Mouse (Mus musculus) common myeloid progenitor, adult 5-6 weeks (primary cell): Measurements from ENCODE around the gene Serpina1b. TPM values are rescaled to one million over a fixed set of nuclear protein-coding genes. Genes with fewer than 3 reads are reported as not detected.
"Not testable (repeated sequence)": the region's sequence is repeated elsewhere in the genome, so short reads cannot be mapped to it uniquely, and the experiment has no call there.

ENCODE experiments used
- ATAC-seq: replicated peaks from 2 replicates; pipeline ENCODE4 v1.8.0; 2016; ENCODE audit warnings: low read depth, mild to moderate bottlenecking, moderate TSS enrichment, inconsistent platforms; ENCODE audit not compliant: poor library complexity, severe bottlenecking
- total RNA-seq: library from RNA; stranded (forward); fragments of 200-1000, 187-1606 nt; gene quantifications from 2 replicates; pipeline ENCODE4 v1.2.3, GENCODE M21; 2017

Gene Serpina1b
- not detected in 2 replicates for total RNA-seq

- not testable (repeated sequence) for ATAC-seq
Observed at GRCm38 (mm10) chr12:103830273-103830672, at the start of gene Serpina1b. TSS of gene Serpina1b (minus strand) at chr12:103830373.

DNA sequence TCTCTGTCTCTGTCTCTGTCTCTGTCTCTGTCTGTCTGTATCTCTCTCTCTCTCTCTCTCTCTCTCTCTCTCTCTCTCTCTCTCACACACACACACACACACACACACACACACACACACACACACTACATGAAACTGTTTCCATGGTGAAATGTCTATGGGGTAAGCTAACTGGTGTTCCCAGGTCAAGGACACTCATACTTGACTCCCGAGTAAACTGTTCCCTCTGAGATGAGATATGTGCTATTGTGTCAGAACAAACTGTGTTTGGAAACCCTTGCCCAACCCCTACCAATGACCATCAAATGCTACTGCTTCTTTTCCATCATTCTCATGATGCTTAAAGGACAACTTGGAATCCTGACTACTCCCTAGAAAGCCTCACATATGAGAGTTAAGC is 36.7 kb upstream of the Serpina1b start:
- ATAC-seq: not testable (repeated sequence)

DNA sequence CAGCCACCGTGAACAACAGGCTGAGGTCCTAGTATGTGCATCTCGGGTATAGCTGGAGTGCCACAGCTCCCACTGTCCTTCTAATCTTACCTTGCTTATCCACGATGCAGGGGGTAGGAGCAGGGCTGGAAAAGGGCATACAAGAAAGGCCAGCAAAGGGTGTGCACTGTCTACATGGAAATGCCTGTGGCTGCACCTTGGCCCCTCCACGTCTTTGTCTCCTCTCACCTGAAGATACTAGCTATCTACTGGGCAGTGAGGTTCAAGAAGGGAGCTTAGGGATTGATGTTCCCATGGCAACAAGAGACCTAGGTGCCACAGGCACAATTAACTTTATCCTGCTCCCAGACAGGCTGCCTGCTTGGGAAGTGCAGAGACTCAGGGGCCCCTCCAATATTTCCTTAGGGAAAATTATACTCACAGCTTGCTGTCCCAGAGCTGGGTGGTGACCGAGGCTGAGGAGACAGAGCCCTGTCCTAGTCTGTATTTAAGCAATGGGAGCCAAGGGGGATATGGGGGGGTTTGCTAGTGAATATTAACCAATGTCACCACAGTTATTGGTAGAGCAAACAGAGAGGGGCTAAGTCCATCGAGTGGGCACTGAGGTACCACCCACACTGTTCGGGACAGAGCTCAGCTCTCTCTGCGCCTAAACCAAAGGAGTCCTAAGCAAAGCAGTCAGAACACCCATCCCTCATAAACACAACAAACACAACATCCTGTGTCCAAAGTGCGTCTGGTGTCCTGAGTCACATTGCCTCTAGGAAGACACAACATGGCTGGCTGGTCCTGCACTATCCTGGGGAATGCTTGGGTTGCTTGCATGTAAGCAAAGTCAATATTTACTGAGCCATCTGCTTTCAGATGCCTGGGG is 33.2 kb upstream of the Serpina1b start, which contains the start of gene Serpina1a:
Gene Serpina1a, minus strand, starts transcription at position 462 of the 874 bp plus-strand sequence.
- ATAC-seq: not testable (repeated sequence)

- no peak for ATAC-seq
Observed at GRCm38 (mm10) chr12:103860976-103861375, 30.8 kb upstream of the Serpina1b start.

GRCm38 (mm10) chr12:103860571-103860970 is 30.4 kb upstream of the Serpina1b start:
- ATAC-seq: not testable (repeated sequence)

DNA sequence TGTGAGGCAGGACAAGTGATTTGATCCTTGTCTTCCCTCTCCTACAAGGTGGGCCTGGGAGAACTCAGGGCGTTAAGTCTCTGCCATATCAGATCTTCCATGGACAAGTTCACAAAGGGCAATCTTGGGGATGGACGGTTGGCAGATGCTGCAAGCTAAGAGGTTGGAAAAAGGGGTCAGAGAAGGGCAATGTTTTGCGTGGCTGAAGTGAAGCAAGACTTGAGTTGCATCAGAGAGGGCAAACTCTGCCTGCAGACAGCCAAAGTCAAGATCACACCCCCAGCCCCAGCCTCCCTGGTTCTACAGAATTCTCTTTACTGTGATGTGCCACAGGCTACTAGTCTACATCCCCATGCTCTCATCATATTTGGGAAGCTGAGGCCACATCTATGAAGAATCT is 29.4 kb upstream of the Serpina1b start:
- not testable (repeated sequence) for ATAC-seq

DNA sequence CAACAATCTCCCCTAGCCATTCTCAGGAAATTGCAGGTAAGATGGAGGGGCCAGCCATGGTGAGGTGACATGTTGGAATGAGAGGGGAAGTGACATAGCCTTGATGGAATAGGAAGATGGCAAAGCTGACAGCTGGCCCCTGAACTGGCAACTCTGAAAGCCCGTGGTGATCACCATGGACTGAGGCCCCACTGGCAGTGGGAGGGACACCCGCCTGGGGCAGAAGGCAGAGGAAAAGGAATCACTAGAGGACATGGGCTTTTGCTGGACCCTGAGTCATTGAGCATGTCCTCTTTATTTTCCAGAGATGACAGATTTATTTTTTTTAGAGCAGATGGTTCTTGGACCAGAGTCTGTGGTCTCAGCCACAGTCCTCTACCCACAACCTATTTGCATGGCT is 22.9 kb upstream of the Serpina1b start:
- ATAC-seq: not testable (repeated sequence)

GRCm38 (mm10) chr12:103827661-103828372 is 2.4 kb downstream of the Serpina1b start:
- not testable (repeated sequence) for ATAC-seq

DNA sequence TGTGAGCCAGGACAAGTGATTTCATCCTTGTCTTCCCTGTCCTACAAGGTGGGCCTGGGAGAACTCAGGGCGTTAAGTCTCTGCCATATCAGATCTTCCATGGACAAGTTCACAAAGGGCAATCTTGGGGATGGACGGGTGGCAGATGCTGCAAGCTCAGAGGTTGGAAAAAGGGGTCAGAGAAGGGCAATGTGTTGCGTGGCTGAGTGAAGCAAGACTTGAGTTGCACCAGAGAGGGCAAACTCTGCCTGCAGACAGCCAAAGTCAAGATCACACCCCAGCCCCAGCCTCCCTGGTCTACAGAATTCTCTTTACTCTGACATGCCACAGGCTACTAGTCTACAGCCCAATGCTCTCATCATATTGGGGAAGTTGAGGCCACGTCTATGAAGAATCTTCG is 6.3 kb downstream of the Serpina1b start:
- ATAC-seq: not testable (repeated sequence)

DNA sequence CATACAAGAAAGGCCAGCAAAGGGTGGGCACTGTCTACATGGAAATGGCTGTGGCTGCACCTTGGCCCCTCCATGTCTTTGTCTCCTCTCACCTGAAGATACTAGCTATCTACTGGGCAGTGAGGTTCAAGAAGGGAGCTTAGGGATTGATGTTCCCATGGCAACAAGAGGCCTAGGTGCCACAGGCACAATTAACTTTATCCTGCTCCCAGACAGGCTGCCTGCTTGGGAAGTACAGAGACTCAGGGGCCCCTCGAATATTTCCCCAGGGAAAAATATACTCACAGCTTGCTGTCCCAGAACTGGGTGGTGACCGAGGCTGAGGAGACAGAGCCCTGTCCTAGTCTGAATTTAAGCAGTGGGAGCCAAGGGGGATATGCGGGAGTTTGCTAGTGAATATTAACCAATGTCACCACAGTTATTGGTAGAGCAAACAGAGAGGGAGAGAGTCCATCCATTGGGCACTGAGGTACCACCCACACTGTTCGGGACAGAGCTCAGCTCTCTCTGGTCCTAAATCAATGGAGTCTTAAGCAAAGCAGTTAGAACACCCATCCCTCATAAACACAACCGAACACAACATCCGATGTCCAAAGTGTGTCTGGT is 56.8 kb downstream of the Serpina1b start, which contains the start of gene Serpina1d:
Gene Serpina1d, minus strand, starts transcription at position 347 of the 606 bp plus-strand sequence.
- not testable (repeated sequence) for ATAC-seq

- ATAC-seq: not testable (repeated sequence)
Observed at GRCm38 (mm10) chr12:103770597-103770996, 59.6 kb downstream of the Serpina1b start.

- ATAC-seq: not testable (repeated sequence)
Observed at GRCm38 (mm10) chr12:103763083-103763482, 67.1 kb downstream of the Serpina1b start.

GRCm38 (mm10) chr12:103760316-103760715 is 69.9 kb downstream of the Serpina1b start:
- ATAC-seq: not testable (repeated sequence)

DNA sequence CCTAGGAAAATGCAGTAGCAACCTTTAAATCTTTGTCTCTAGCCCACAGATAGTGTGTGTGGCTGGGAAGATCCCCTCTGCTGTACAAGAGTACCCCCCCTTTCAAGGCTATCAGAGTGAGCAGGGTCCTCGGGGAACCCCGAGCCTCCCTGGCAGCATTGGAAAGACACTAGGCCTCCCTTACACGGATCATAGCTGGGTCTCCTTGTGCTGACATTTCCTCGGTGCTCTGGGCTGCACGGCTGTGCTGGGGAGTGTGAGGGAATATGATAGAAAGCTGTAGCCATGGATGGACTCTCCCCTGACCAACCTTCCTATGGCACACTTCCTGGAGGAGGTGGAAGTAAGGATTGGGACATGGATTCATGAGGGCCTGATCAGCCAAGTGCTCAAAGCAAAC is 84.2 kb downstream of the Serpina1b start:
- not testable (repeated sequence) for ATAC-seq

GRCm38 (mm10) chr12:103737791-103738580 is 92.2 kb downstream of the Serpina1b start:
- ATAC-seq: not testable (repeated sequence)

DNA sequence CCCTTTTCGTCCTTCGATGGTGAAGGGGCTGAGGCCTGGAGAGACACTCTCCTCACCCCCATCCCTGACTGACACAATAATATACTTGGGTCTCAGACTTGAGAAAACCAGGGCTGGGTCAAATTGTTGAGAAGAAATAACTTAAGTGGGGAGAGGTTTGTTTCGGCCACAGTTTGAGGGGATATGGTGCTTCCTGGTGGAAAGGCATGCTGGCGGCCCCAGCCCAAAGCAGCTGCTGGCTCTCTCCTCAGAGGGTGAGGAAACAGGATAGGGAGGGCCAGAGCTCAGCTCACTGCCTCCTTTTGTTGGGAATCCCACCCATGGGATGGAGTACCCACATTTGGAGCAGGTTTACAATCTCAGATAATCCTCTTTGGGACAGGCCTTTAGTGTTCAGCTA is 94.6 kb downstream of the Serpina1b start:
- ATAC-seq: not testable (repeated sequence)

DNA sequence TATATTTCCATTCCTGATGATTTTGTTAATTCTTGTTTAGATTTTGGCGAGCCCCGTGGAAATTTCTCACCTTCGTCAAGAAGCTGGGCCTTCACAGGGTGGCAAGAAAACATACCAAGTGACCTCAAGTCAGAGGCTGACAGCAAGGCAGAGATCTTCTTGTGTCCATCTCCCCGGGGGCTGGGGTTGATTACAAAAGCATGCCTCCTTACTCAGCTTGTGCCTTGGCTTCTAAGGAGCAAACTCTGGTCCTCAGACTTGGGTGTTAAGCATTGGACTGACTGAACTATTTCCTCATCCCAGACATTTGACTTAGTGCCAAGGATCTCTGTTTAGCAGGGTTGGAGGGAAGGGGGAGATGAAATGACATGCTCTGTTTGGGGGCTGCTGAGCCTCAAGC is 95.1 kb downstream of the Serpina1b start:
- ATAC-seq: not testable (repeated sequence)

GRCm38 (mm10) chr12:103711537-103711936 is 118.6 kb downstream of the Serpina1b start:
- no peak for ATAC-seq

DNA sequence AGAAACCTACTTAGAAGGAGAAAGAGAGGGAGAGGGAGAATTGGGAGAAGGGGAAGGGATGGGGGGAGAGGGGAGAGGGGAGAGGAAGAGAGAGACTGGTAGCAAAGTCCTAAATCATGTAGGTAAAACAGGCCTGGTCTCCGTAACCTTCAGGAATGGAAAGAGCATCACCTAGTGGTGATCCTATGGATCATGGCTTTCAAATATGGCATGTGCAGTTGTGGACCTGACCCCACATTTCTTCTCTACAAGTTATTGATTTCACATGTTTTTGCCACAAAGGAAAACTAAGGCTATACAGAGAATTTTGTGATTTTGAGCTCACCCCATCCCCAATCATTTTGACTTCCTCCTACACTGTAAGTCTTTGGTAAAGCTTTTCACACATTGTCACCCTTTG is 119.8 kb downstream of the Serpina1b start:
- ATAC-seq: no peak

GRCm38 (mm10) chr12:103706113-103706512 is 124.1 kb downstream of the Serpina1b start:
- no peak for ATAC-seq
